Mouse (Mus musculus) frontal cortex, postnatal 25 days (tissue): ENCODE results near the gene Rnf19b.

ENCODE experiments used
- DNase-seq, 2 experiments: peaks; one replicate each; pipeline ENCODE4 v3.0.0; 2022; ENCODE audit warnings: low spot score in 2 of 2

The Rnf19b gene

GRCm38 (mm10) chr4:129079126-129079525 is 21.1 kb downstream of the Rnf19b start:
- DNase-seq, result no peak

- DNase-seq, result no peak
Observed at GRCm38 (mm10) chr4:129081041-129081440, 23.0 kb downstream of the Rnf19b start.

GRCm38 (mm10) chr4:129081512-129081911 is 23.4 kb downstream of the Rnf19b start:
- DNase-seq, result no peak

- DNase-seq, result no peak
Observed at GRCm38 (mm10) chr4:129081939-129082338, 23.9 kb downstream of the Rnf19b start.

GRCm38 (mm10) chr4:129082379-129083115 is 24.5 kb downstream of the Rnf19b start:
- DNase-seq, result peak; percentile 35 to 43

- no peak for DNase-seq
Observed at GRCm38 (mm10) chr4:129084896-129085295, 26.8 kb downstream of the Rnf19b start.

GRCm38 (mm10) chr4:129086078-129086477 is 28.0 kb downstream of the Rnf19b start:
- DNase-seq, result peak; percentile 57 to 66

GRCm38 (mm10) chr4:129087850-129088249 is 29.8 kb downstream of the Rnf19b start:
- no peak for DNase-seq

GRCm38 (mm10) chr4:129095276-129095675 is 37.2 kb downstream of the Rnf19b start:
- no peak for DNase-seq

- no peak for DNase-seq
Observed at GRCm38 (mm10) chr4:129097006-129097405, 38.9 kb downstream of the Rnf19b start.

- DNase-seq, result no peak
Observed at GRCm38 (mm10) chr4:129102133-129102829, 44.2 kb downstream of the Rnf19b start.

GRCm38 (mm10) chr4:129105356-129105755 is 47.3 kb downstream of the Rnf19b start, which contains the start of gene Tmem54:
Gene Tmem54, plus strand, starts transcription at chr4:129105548.
- DNase-seq, result no peak

- DNase-seq, result no peak
Observed at GRCm38 (mm10) chr4:129106073-129106472, 48.0 kb downstream of the Rnf19b start.

- DNase-seq, result no peak
Observed at GRCm38 (mm10) chr4:129107348-129107899, 49.4 kb downstream of the Rnf19b start.

GRCm38 (mm10) chr4:129108624-129109023 is 50.6 kb downstream of the Rnf19b start:
- DNase-seq, result no peak

- DNase-seq, result no peak
Observed at GRCm38 (mm10) chr4:129110804-129111203, 52.7 kb downstream of the Rnf19b start.

GRCm38 (mm10) chr4:129111350-129111749 is 53.3 kb downstream of the Rnf19b start:
- no peak for DNase-seq

- no peak for DNase-seq
Observed at GRCm38 (mm10) chr4:129112231-129112630, 54.2 kb downstream of the Rnf19b start.

GRCm38 (mm10) chr4:129113083-129113988 is 55.3 kb downstream of the Rnf19b start:
- DNase-seq, result peak; percentile 69 to 83

GRCm38 (mm10) chr4:129116703-129117102 is 58.6 kb downstream of the Rnf19b start:
- DNase-seq, result no peak

- DNase-seq, result no peak
Observed at GRCm38 (mm10) chr4:129117720-129118510, 59.8 kb downstream of the Rnf19b start.
